Mouse (Mus musculus): ENCODE results near the gene Wwox.
"Not testable (repeated sequence)": the region's sequence is repeated elsewhere in the genome, so short reads cannot be mapped to it uniquely, and the experiment has no call there.

Wwox gene

GRCm38 (mm10) chr8:114806826-114807420 is 367.5 kb downstream of the Wwox start:
- no peak for DNase-seq (ENCODE audit: low spot score)

DNA sequence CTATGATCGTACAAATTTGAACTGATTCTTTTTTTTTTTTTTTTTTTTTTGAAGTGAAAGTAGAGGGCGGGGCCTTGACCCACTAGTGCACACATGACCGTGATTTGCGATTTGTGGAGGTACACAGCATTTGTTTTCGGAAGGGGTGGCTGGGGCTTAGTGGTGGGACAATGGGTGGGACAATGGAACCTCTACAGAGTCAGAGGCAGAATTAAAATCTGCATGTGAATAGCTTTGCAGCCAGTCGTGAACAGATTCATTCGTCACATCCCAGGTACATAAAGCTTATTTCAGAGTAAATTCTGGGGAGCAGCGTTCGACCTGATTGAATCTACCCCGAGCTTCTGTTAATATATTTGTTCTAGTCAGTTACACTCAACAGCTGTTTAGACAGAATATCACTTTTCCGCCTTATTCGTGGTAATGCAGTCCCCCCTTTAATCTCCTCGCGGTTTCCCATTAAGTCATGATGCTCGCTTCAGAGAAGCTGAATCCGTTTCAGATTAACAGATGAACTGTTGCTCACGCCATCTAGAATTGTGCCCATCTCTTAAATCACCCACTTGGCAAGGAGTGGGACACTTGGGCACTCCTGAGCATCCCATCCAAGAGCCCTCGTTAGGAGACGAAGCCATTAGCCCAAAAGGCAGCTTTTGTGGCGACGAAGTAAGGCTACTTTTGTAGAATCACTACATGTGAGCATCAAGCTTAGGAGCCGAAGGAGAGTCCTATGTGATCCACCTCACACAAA is 368.4 kb downstream of the Wwox start:
- DNase-seq (ENCODE audit: low spot score): peak; percentile 38

DNA sequence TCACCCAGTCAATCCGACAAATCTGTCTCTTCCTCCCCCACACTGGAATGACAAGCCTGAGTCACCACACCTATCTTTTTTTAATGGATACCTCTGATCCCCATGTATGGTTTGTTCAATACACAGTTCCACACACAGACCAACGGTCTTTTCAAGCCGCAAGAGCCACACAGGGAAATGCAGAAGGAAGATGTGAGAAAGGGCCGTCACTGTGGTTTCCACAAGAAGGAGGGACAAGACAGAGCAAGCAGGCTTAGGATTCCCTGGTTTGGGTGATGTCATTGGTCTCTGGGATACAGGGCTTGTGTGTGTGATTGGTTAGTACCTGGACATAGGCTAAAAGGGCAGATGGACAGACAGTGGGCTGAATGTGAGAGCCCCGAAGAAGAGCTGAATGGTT is 371.0 kb downstream of the Wwox start:
- no peak for DNase-seq (ENCODE audit: low spot score)

- no peak for DNase-seq (ENCODE audit: low spot score)
Measured at GRCm38 (mm10) chr8:114813830-114814229, 374.4 kb downstream of the Wwox start.

- DNase-seq (ENCODE audit: low spot score): no peak
Measured at GRCm38 (mm10) chr8:114814769-114815736, 375.6 kb downstream of the Wwox start.

DNA sequence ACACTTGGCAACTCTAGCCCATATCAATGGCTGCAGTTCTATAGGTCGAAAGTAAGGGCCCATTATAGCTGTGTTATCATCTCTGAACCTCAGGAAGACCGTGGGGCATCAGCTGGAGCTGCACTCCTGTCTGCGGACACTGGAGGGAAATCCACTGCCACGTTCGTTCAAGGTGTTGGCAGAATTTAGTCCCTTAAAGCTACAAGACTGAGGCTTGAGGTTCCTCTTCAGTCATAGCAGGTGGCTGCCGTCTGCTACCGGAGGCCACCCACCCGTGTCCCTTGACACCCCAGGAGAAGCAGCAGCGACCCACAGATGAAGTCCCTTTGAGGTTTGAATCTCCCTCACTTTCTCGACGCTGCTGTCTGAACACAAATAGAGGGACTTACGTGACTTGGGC is 376.9 kb downstream of the Wwox start:
- DNase-seq (ENCODE audit: low spot score): no peak

GRCm38 (mm10) chr8:114816949-114817348 is 377.5 kb downstream of the Wwox start:
- peak; percentile 30 for DNase-seq (ENCODE audit: low spot score)

- no peak for DNase-seq (ENCODE audit: low spot score)
Measured at GRCm38 (mm10) chr8:114821543-114821942, 382.1 kb downstream of the Wwox start.

- no peak for DNase-seq (ENCODE audit: low spot score)
Measured at GRCm38 (mm10) chr8:114825460-114825859, 386.0 kb downstream of the Wwox start.

GRCm38 (mm10) chr8:114826991-114827390 is 387.5 kb downstream of the Wwox start:
- DNase-seq (ENCODE audit: low spot score): no peak

DNA sequence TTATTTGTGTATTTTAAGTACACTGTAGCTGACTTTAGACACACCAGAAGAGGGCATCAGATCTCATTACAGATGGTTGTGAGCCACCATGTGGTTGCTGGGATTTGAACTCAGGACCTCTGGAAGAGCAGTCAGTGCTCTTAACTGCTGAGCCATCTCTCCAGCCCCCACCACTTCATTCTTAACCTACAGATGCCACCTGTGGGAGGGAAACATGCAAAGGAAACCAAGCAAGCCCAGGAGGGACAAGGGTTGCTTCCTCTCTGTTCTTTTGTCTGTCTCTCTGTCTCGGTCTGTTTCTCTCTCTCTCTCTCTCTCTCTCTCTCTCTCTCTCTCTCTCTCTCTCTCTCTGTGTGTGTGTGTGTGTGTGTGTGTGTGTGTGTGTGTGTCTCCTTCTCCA is 388.4 kb downstream of the Wwox start:
- DNase-seq (ENCODE audit: low spot score): not testable (repeated sequence)

- no peak for DNase-seq (ENCODE audit: low spot score)
Measured at GRCm38 (mm10) chr8:114831595-114831994, 392.1 kb downstream of the Wwox start.

DNA sequence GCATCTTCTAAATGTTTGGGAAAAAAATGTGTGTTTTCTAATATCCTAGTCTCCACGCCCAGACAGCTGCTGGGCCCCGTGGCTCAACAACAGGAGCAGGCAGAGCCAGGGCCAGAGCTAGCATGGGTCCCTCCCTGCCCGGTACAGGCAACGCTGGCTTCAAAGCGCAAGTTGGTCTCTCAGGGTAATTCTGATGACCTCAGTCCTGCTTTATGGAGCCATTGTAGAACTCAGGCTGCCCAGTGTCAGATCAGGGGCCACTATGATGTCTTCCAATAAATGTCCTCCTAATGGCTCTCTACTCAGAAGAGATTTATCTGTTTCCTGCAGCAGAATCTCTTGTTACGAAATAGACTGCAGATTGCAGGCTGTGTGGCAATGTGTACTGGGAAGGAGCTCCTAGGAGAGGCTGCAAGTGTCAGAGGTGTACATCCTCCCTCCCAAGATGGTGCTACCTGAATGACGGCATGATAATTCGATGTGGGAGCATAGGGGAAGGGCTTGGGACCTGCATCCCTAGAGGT is 392.9 kb downstream of the Wwox start:
- no peak for DNase-seq (ENCODE audit: low spot score)

DNA sequence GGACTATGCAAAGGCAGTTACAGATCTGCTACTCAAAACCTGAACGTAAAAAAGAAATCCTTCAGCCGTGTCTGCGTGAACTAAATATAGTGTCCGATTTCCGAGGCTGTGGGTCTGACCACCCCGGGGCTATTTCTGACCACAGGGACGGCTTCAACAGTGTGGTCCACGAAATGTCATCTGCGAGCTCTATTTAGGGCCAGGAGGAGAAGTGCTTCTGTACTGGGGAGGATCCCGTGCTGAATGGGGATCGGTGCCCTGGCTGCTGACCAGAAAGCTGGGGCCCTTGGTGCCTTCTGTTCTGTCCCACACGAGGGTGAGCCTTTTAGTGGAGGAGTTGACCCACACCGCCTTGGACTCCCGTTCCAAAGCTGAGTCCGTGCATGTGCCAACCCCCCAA is 395.3 kb downstream of the Wwox start:
- DNase-seq (ENCODE audit: low spot score): no peak

DNA sequence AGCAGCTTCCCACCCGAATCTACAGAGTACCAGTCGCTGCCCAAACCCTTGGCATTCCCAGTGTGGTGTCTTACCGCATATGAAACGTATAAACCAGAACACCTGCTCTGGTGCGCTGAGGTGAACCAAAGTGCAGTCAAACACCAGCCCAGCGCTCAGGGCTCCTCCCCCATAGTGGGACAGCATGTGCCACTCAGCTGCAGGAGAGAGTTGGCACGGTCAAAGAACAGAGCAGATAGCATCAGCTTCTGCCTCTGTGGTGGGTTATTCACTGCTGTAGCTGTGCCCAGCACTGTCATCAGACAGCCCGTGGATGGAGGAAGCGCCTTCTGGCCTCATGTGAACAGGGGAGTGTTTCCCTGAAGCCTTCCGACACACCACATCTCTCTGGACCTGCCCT is 400.5 kb downstream of the Wwox start:
- DNase-seq (ENCODE audit: low spot score): no peak

DNA sequence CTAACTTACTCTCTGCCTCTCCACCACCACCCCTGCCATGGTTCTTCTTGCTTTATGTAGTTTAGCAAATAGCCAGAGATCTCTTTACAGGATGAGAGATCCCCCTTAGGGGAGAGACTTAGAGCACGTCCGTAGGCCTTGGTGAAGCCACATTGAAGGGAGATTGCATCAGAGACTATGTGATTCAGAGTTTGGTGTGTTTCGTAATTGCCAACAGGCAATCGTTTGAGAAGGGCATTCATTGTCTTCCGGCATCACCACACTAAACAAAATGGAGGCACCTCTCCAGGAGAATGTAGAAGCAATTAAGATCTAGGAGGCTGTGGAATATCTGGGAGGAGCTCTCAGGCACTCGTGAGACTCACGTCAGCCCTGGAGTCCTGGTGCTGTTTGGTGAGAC is 408.2 kb downstream of the Wwox start:
- DNase-seq (ENCODE audit: low spot score): no peak

- no peak for DNase-seq (ENCODE audit: low spot score)
Measured at GRCm38 (mm10) chr8:114849461-114849860, 410.0 kb downstream of the Wwox start.

DNA sequence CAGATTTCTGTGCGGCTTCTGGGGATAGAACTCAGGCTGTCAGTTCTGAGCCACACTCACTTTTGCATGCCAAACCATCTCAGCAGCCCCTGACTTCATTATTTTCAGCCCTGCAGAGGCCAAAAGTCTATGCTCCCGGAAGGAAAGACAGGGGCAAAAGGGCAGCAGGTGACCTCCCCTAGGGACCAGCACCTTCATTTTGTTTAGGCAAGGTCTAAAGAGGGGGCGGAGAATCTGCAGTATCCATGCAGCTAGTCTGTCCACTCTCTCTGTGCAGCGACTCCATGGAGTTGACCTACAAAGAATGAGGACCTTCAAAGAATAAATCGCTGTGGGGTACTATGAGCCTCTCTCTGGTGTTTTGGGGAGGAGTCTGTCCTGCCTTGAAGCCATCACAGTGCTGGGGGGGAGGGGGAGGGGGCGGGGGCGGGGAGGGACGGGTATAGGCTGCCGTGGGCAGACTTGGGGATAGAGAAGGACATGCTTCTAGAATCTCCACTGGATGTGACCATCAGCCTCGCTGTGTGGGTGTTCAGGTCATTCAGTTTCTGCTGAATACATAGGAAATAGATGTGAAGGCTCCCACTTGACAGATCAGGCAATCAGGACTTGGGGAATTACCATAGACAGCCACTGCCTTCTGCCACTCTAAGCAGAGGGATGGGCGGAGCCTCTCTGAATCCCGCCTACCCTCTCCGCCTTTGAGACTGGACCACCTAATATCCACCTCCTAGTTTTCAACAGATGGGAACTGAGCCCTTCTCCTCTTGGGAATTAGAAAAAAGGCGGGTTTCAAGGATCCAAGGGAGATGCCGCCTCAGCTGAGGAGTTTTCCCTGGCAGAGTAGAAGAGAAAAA is 410.8 kb downstream of the Wwox start:
- peak; percentile 71 for DNase-seq (ENCODE audit: low spot score)

DNA sequence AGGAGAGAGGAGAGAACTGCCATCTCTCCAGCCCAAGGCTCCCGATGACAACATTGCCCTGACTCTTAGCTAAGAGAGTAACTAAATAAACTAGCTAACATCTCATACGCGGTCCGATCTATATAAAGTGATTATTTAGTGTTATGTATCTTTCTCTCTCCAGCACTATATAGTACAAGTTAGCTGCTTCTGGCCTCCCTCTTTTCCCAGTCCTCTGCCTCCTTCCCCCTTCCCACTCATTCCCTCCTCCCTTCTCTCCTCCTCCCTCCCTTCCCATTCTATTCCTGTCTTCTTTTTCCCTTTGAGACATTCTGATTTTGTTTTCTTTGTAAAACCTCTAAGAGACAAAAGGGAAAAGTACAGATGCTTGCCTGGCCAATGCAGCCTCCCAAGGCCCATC is 414.3 kb downstream of the Wwox start:
- DNase-seq (ENCODE audit: low spot score): no peak

GRCm38 (mm10) chr8:114855833-114856232 is 416.4 kb downstream of the Wwox start:
- peak; percentile 50 for DNase-seq (ENCODE audit: low spot score)

DNA sequence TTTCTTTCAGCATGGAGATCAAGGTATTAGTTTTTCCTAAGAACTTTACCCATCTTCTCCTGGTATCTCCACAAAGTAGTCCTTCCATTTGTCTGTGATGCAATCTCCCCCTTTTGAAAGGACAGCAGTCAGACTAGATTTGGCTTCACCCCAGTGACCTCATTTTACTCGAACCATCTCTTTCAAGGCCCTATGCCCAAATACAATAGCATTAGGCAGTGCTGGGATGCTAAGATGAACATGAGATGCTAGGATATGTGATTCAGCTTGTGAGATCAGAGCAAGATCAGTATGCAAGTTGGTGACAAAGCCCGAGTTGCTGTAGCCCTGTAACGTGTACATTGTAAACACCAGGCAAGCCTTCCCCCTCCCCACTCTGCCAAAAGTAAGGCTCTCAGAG is 426.5 kb downstream of the Wwox start:
- DNase-seq (ENCODE audit: low spot score): no peak

DNA sequence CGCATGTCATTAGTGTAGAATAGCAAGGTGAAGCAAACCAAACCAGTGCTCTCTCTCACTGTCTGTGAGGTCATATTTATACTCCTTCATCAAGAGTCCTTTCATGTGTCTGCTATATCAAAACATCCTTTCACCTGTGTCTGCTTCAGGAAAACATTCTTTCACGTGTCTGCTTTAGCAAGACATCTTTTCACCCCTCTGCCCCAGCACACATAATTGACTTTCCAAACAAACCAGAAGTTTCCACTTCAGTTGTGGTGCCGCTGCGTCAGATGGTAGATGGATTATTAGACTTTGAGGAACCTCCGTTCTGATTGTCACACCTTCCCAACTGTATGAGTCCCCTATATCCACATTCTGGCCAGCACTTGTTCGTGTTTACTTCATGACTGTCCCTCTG is 429.9 kb downstream of the Wwox start:
- no peak for DNase-seq (ENCODE audit: low spot score)
